Mouse (Mus musculus): ENCODE measurements around the gene Nmrk2.
"Not testable (repeated sequence)": the region's sequence is repeated elsewhere in the genome, so short reads cannot be mapped to it uniquely, and the experiment has no call there.

Gene Nmrk2

GRCm38 (mm10) chr10:81201807-81202758, at the start of gene Nmrk2:
TSS of gene Nmrk2 (minus strand) at chr10:81202051.
- no peak for DNase-seq

DNA sequence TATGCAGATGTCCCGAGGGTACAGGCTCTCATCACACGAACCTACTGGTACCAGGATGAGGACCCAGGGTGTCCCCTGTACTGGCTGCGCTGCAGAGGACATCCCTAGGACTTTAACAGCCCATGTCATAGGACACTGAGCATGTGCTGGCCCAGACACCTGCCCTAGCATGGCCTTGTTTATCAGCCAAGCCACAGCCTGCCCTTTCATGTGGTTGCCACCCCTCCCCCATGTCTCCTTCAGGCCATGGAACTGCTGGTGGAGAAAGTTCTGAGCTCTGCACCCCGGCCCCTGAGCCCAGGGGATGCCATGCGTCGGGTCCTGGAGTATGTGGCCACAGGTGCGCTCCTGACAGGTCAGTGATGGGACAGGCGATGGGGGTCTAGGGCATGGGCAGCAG, 47.6 kb upstream of the Nmrk2 start:
- DNase-seq, result no peak

- DNase-seq, result no peak
Observed at GRCm38 (mm10) chr10:81247804-81248203, 46.0 kb upstream of the Nmrk2 start.

GRCm38 (mm10) chr10:81245166-81245565, 43.3 kb upstream of the Nmrk2 start:
- no peak for DNase-seq

DNA sequence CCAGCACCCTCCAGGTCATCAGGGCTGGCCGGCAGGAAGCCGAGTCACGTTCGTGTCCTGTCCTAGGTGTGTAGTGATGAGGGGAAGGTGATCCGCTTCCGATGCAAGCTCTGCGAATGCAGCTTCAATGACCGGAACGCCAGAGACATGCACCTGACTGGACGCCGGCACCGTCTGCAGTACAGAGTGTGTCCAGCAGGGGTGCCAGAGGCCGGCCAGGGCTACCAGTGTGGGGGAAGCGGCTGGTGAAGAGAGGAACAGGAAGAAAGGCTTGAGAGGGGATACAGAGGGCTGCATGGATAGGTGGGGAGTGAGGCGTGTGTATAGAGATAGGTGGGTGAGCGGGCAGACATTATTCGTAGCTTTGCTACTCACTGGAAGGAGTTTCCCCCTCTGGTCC, 42.7 kb upstream of the Nmrk2 start:
- peak; percentile 88 for DNase-seq

- DNase-seq, result peak; percentile 6
Observed at GRCm38 (mm10) chr10:81244146-81244545, 42.3 kb upstream of the Nmrk2 start.

GRCm38 (mm10) chr10:81242021-81242420, 40.2 kb upstream of the Nmrk2 start:
- DNase-seq, result peak; percentile 9

GRCm38 (mm10) chr10:81240876-81241275, 39.0 kb upstream of the Nmrk2 start:
- DNase-seq, result peak; percentile 70

GRCm38 (mm10) chr10:81238618-81239017, 36.8 kb upstream of the Nmrk2 start:
- no peak for DNase-seq

- DNase-seq, result no peak
Observed at GRCm38 (mm10) chr10:81236471-81237268, 34.8 kb upstream of the Nmrk2 start.

- DNase-seq, result no peak
Observed at GRCm38 (mm10) chr10:81234206-81234605, 32.4 kb upstream of the Nmrk2 start.

DNA sequence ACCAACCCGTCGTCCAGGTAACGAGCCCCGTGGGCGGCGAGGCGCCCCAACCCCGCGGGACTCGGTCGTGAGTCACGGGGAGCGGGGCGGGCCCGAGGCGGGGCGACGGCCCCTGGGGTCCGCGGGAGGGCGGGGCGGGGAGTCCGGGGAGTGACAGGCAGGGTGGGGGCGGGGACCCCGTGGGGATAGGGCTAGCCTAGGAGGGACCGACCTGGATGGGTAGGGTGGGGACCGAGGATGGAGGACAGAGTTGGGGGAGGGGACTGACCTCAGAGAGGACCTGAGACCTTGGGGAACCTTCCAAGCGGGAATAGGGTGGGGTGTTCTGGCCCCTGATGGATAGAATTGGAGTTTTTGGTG, 31.4 kb upstream of the Nmrk2 start:
- DNase-seq, result no peak

DNA sequence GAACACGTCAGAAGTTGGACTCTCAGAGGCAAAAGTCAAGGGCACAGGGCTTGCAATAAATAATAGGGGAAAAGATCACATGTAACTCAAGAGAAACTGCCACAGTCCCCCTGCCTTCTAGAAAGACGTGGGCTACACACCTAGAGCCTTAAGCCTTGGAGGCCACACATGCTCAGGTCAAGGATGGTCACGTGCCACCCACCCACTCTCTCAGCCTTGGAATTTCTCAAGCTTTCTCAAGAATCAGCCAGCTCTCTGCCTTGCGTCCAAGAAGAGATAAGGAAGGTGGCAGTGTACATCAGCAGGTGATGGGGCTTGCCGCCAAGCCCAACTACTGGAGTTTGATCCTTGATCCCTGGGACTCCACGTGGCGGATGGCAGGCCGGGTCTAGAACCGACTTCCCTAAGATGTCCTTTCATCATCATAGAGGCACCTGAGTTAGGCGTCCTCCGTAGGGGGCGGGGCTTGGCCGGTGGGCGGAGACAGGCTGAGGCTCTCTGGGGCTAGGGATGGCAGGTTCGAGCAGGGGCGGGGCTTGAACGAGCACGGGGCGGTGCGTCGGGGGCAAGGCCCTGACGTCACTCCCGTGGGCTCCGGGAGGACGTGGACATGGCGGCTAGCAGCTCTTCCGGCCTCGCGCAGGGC, 30.9 kb upstream of the Nmrk2 start, which contains the start of gene Zfr2:
Gene Zfr2 (plus strand): TSS at position 576 of the 646 bp plus-strand sequence.
- peak; percentile 95 for DNase-seq

- no peak for DNase-seq
Observed at GRCm38 (mm10) chr10:81231436-81231835, 29.6 kb upstream of the Nmrk2 start.

GRCm38 (mm10) chr10:81230438-81231332, 28.8 kb upstream of the Nmrk2 start, which contains the start of gene Atcay:
TSS of gene Atcay (minus strand) at chr10:81230833.
- peak; percentile 50 for DNase-seq

DNA sequence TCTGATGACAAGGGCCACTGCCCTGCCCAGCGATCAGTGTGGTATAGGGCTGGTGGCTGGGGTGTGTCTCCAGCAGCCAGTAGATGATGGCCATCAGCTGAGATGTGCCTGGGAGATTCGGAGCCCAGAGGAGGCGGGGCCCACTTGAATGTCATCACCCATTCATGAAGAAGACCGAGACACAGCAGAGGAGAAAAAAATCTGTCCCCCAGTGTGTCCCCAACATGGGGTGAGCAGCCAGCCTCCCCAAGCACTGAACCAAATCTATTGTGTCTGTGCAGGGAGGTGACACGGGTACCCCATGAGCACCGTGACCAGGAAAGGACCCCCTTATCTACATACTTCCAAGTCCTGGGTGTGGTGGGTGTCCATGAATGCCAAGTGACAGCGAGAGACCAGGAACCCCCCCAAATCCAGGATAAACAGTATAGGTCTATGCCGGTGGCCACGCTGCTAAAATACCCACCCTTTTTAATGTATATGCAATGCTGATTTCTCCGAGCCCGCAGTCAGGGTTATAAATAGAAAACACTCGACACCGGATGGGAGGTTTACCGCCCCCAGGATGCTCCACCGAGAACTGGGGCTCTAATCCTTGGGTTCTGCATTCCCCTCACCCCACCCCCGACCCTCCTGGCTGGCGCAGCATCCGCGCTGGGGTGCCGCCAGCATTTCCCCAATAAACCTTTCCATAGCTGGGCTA, 28.0 kb upstream of the Nmrk2 start:
- no peak for DNase-seq

DNA sequence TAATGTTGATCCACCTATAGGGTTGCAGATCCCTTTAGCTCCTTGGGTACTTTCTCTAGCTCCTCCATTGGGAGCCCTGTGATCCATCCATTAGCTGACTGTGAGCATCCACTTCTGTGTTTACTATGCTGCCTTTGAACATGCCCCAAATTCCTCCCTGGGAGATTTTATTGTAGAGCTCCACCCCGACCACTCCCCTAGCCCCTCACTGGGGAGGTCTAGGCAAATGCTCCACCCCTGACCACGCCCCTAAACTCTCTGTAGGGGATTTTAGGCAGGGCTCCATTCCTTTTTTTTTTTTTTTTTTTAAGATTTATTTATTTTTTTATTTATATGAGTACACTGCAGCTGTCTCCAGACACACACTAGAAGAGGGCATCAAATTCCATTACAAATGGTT, 21.9 kb upstream of the Nmrk2 start:
- DNase-seq, result not testable (repeated sequence)

DNA sequence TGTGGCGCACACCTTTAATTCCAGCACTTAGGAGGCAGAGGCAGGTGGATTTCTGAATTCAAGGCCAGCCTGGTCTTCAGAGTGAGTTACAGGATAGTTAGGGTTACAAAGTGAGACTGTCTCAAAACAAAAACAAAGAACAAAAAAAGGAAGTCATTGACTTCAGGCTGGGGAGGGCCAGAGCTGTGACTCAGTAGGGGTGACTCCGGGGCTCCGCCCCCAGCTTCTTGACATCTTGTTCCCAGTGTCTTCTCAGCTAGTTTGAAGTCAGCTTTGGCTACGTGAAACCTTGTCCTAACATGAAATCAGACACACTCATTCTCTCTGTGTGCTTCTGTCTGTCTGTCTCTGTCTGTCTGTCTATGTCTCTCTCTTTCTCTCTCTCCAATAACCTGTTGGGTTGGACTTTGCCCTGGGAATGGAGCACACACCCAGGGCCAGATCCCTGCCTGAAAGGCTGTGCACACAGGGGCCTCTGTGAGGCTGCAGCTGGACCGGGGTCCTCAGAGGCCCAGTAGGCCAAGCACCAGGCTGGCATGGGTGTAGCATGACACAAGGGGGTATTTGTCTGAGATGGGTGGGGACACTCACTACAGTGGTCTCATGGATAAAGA, 19.7 kb upstream of the Nmrk2 start:
- DNase-seq, result no peak

- peak; percentile 81 for DNase-seq
Observed at GRCm38 (mm10) chr10:81217964-81218363, 16.1 kb upstream of the Nmrk2 start.

- DNase-seq, result not testable (repeated sequence)
Observed at GRCm38 (mm10) chr10:81217267-81217666, 15.4 kb upstream of the Nmrk2 start.

GRCm38 (mm10) chr10:81216810-81217209, 15.0 kb upstream of the Nmrk2 start:
- DNase-seq, result no peak

Measured in kidney, postnatal 10 days (tissue).